Mouse (Mus musculus) liver, embryonic 14.5 days (tissue): ENCODE results near the gene Miip.

ENCODE experiments used
- CTCF ChIP-seq: IDR thresholded peaks from 2 replicates; pipeline ENCODE4 v1.5.1; 2016; ENCODE audit warnings: antibody characterized with exemption, low read depth, control low read depth
- EP300 ChIP-seq: IDR thresholded peaks from 2 replicates; pipeline ENCODE4 v1.6.1; 2016; ENCODE audit warnings: antibody characterized with exemption, low read depth

GRCm38 (mm10) chr4:147847614-147848583 lies 20.7 kb downstream of the Miip start, which contains the start of gene Zfp933:
- TF ChIP-seq CTCF: no peak
- TF ChIP-seq EP300: no peak
